Mouse (Mus musculus) megakaryocyte progenitor cell, adult 5-6 weeks (primary cell): ENCODE data around the gene Tmem251. TPM values are rescaled to one million over a fixed set of nuclear protein-coding genes. Genes with fewer than 3 reads are reported as not detected.

Experiments used
- total RNA-seq, 2 experiments: library from RNA; stranded (forward) in 1 of 2; stranded (reverse) in 1 of 2; fragments of 157-497, 149-512 nt in 1 of 2; fragments of 200-1000 nt in 1 of 2; gene quantifications; 2 replicates each; pipeline versions ENCODE4 v1.2.3 to v1.2.4; 2015 to 2017

Gene Tmem251
- total RNA-seq, 2 experiments from 2014 or later = 8.0 to 8.3 TPM

Other genes starting within 250 kb of the Tmem251 start
- not detected in 2 replicates for gene Chga, start 188.8 kb upstream of the Tmem251 start, total RNA-seq (2015)
- gene Chga, start 188.8 kb upstream of the Tmem251 start, total RNA-seq (2017) = not detected in 2 replicates
- 8.6 and 10.5 TPM in 2 replicates for gene Itpk1, start 38.8 kb upstream of the Tmem251 start, total RNA-seq (2015)
- 15.1 and 15.3 TPM in 2 replicates for gene Itpk1, start 38.8 kb upstream of the Tmem251 start, total RNA-seq (2017)
- 8.0 and 13.3 TPM in 2 replicates for gene Moap1, start 101 bp upstream of the Tmem251 start, total RNA-seq (2015)
- gene Moap1, start 101 bp upstream of the Tmem251 start, total RNA-seq (2017) = 2.7 and 10.3 TPM in 2 replicates
- not detected in 2 replicates for gene Gm28051, start 14.0 kb downstream of the Tmem251 start, total RNA-seq (2015)
- not detected in 2 replicates for gene Gm28051, start 14.0 kb downstream of the Tmem251 start, total RNA-seq (2017)
- 19.6 and 19.7 TPM in 2 replicates for gene Gon7, start 14.0 kb downstream of the Tmem251 start, total RNA-seq (2015)
- 17.5 and 18.0 TPM in 2 replicates for gene Gon7, start 14.0 kb downstream of the Tmem251 start, total RNA-seq (2017)
- gene Ubr7, start 14.2 kb downstream of the Tmem251 start, total RNA-seq (2015) = 29.3 and 32.4 TPM in 2 replicates
- 47.7 and 55.2 TPM in 2 replicates for gene Ubr7, start 14.2 kb downstream of the Tmem251 start, total RNA-seq (2017)
- gene Gm20604, start 14.9 kb downstream of the Tmem251 start, total RNA-seq (2015) = 11.3 and 16.7 TPM in 2 replicates
- 10.2 and 11.4 TPM in 2 replicates for gene Gm20604, start 14.9 kb downstream of the Tmem251 start, total RNA-seq (2017)
- gene Btbd7, start 134.7 kb downstream of the Tmem251 start, total RNA-seq (2015) = 16.5 and 18.7 TPM in 2 replicates
- gene Btbd7, start 134.7 kb downstream of the Tmem251 start, total RNA-seq (2017) = 17.2 and 20.0 TPM in 2 replicates
- not detected in 2 replicates for gene Cox8c, start 155.6 kb downstream of the Tmem251 start, total RNA-seq (2015)
- gene Cox8c, start 155.6 kb downstream of the Tmem251 start, total RNA-seq (2017) = not detected in 2 replicates
- 0.02 TPM in 2 replicates for gene Unc79, start 205.1 kb downstream of the Tmem251 start, total RNA-seq (2015)
- gene Unc79, start 205.1 kb downstream of the Tmem251 start, total RNA-seq (2017) = under 0.01 TPM in 1 of 2 replicates, not detected in the other